Comparison of ENCODE assay signal across 18 mouse cellular contexts in the genomic region with DNA sequence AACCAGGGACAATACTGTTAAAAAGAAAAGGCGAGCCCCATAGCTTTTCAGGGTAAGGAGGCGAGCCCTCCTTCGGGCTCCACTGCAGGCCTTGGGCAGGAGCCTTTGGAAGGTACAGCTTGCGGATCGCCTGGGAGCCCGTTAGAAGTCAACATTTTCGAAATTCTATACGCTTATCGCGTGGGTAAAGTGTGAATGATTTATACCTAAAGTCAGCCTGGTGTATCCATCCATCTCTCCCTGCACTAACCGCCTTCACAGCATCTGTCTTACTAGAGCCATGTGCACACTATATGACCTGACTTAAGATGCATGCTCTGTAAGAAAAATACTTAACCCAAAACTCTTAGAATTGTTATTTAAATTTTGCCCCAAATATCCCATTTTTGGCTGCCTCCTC. TPM values are rescaled to one million over a fixed set of nuclear protein-coding genes. Genes with fewer than 3 reads are reported as not detected.
DNase-seq lines count a peak whose midpoint lies in the region; ATAC-seq and TF ChIP-seq lines count a peak whose summit lies in the region.
"Had no signal": no experiment of that assay in that cellular context is flagged by ENCODE, and none has a peak within 500 bp of the region (broad histone marks: within the 10 kb centered on the region; RNA-seq: fewer than 3 reads in every experiment).

No protein-coding gene starts in this region.

- no peak for ATAC-seq in heart, embryonic 15.5 days (replicated peaks; ENCODE audit: insufficient number of reproducible peaks, insufficient read depth, low FRiP score, low read depth)
- ATAC-seq in heart, embryonic 11.5 days (replicated peaks; ENCODE audit: insufficient number of reproducible peaks, low FRiP score, low TSS enrichment): no peak
- ATAC-seq: forebrain, embryonic 14.5 days; hindbrain, embryonic 16.5 days; midbrain, embryonic 16.5 days had no signal

- no peaks in the 10 kb centered on the region for H3K9me3 ChIP-seq in heart, embryonic 15.5 days (replicated peaks)
- no peaks in the 10 kb centered on the region; the same call in 1 of the 2 replicates for H3K9me3 ChIP-seq in heart, embryonic 11.5 days (replicated peaks; ENCODE audit: control insufficient read depth, low read length)
- H3K9me3 ChIP-seq: megakaryocyte, embryonic 14.5 days; neural tube, embryonic 13.5 days had no signal

- no peak for TF ChIP-seq CTCF in left cerebral cortex, adult 2 months (IDR thresholded peaks at IDR 0.05)
- TF ChIP-seq CTCF in cortical plate, adult 2 months (IDR thresholded peaks at IDR 0.05; ENCODE audit: extremely low read depth, insufficient read depth, low read length): no peak

- WGBS in heart, embryonic 15.5 days: 77% methylated on average over 11 of the region's 11 CpGs
- WGBS in heart, embryonic 11.5 days (ENCODE audit: insufficient replicate concordance): 88% methylated on average over 11 of the region's 11 CpGs

- no peaks in the 10 kb centered on the region for H3K79me2 ChIP-seq in myocyte (ENCODE audit: control insufficient read depth, insufficient read depth)

- no peak overlapping the region for H3K4me3 ChIP-seq in heart, embryonic 15.5 days
- H3K4me3 ChIP-seq in heart, embryonic 11.5 days (ENCODE audit: low read depth, low read length): no peak overlapping the region
- H3K4me3 ChIP-seq in left cerebral cortex, adult 2 months: no peak overlapping the region
- H3K4me3 ChIP-seq in cortical plate, adult 2 months (ENCODE audit: insufficient read depth, low read length): no peak overlapping the region
- no peak overlapping the region for H3K4me3 ChIP-seq in myocyte
- H3K4me3 ChIP-seq: megakaryocyte, embryonic 14.5 days; neural tube, embryonic 13.5 days had no signal

- intact Hi-C loops in left cerebral cortex, adult 2 months (cut with DNase I): loop anchor here (2.0 to 5.0 kb wide), 3 partner anchors 46 to 734 kb away; no protein-coding TSS in a partner anchor
- intact Hi-C loops in left cerebral cortex, postnatal 4 days (cut with DNase I): no loop called here

- H3K9ac ChIP-seq in heart, embryonic 15.5 days: no peak overlapping the region
- no peak overlapping the region for H3K9ac ChIP-seq in heart, embryonic 11.5 days (ENCODE audit: low read depth, low read length)
- H3K9ac ChIP-seq: neural tube, embryonic 13.5 days had no signal

- DNase-seq in left cerebral cortex, adult 2 months (ENCODE audit: extremely low spot score in 1 of 2, low spot score in 2 of 2): no peak
- no peak for DNase-seq in left cerebral cortex, postnatal 4 days
- DNase-seq in adrenal gland, postnatal 10 days: no peak
- DNase-seq in urinary bladder, postnatal 10 days (ENCODE audit: low spot score): no peak
- DNase-seq: cerebellum, adult 2 months; kidney, postnatal 36 days; layer of hippocampus, postnatal 36 days; lung, adult 18-20 months had no signal

- 0 out of 2 replicates have a peak overlapping the region, but pooled peaks have one; percentile 15 for H3K27ac ChIP-seq in heart, embryonic 15.5 days
- no peak overlapping the region for H3K27ac ChIP-seq in heart, embryonic 11.5 days (ENCODE audit: low read depth, low read length)
- peak overlapping the region; percentile 50; the same call in 1 of the 2 replicates for H3K27ac ChIP-seq in left cerebral cortex, adult 2 months
- peak overlapping the region; percentile 61; the same call in 1 of the 2 replicates for H3K27ac ChIP-seq in cortical plate, adult 2 months (ENCODE audit: insufficient read depth, low read length)
- H3K27ac ChIP-seq: neural tube, embryonic 13.5 days had no signal

- H3K4me2 ChIP-seq in heart, embryonic 15.5 days: no peak overlapping the region
- H3K4me2 ChIP-seq in heart, embryonic 11.5 days: no peak overlapping the region
- peak overlapping the region; percentile 56 for H3K4me2 ChIP-seq in myocyte (ENCODE audit: low read depth)
- H3K4me2 ChIP-seq: neural tube, embryonic 13.5 days had no signal

- no peak overlapping the region for H3ac ChIP-seq in myocyte (ENCODE audit: control insufficient read depth, insufficient read length)

- H3K36me3 ChIP-seq in heart, embryonic 15.5 days: no peaks in the 10 kb centered on the region
- H3K36me3 ChIP-seq in heart, embryonic 11.5 days (ENCODE audit: control insufficient read depth, insufficient read depth, low read length): no peaks in the 10 kb centered on the region
- H3K36me3 ChIP-seq in myocyte (ENCODE audit: control insufficient read depth, insufficient read depth): no peaks in the 10 kb centered on the region
- H3K36me3 ChIP-seq: neural tube, embryonic 13.5 days had no signal

- peaks cover 40% of the 10 kb centered on the region for H3K4me1 ChIP-seq in heart, embryonic 15.5 days (replicated peaks)
- H3K4me1 ChIP-seq in heart, embryonic 11.5 days (ENCODE audit: control insufficient read depth, insufficient read depth, low read length): peaks cover 6% of the 10 kb centered on the region
- H3K4me1 ChIP-seq in cortical plate, adult 2 months (ENCODE audit: control insufficient read depth, insufficient read depth, low read length): peaks cover 7% of the 10 kb centered on the region; the same call in 1 of the 2 replicates
- H3K4me1 ChIP-seq: megakaryocyte, embryonic 14.5 days had no signal

- H3K27me3 ChIP-seq in heart, embryonic 15.5 days: no peaks in the 10 kb centered on the region
- no peaks in the 10 kb centered on the region; the same call in 1 of the 2 replicates for H3K27me3 ChIP-seq in heart, embryonic 11.5 days (ENCODE audit: control insufficient read depth, insufficient read depth, low read length)
- no peaks in the 10 kb centered on the region for H3K27me3 ChIP-seq in myocyte (ENCODE audit: control insufficient read depth, insufficient read depth, insufficient read length)
- H3K27me3 ChIP-seq: neural tube, embryonic 13.5 days had no signal

- no peak for TF ChIP-seq POLR2A in cortical plate, adult 2 months (IDR thresholded peaks at IDR 0.05; ENCODE audit: extremely low read depth, insufficient read depth, low read length)
- no peak for TF ChIP-seq POLR2A in myocyte (IDR thresholded peaks at IDR 0.05; ENCODE audit: insufficient read length, low read depth)

TF ChIP-seq in myocyte, 11 proteins besides CTCF, POLR2A, EP300 and RAD21:
- TF ChIP-seq USF1 (IDR thresholded peaks at IDR 0.05; ENCODE audit: low read depth) (no peak), TCF12 (IDR thresholded peaks at IDR 0.05; ENCODE audit: insufficient read depth, poor library complexity, severe bottlenecking) (no peak), POLR2AphosphoS2 (IDR thresholded peaks at IDR 0.05; ENCODE audit: insufficient read length, low read depth) (no peak), TCF3 (IDR thresholded peaks at IDR 0.05; ENCODE audit: insufficient read length, low read depth) (no peak), REST (IDR thresholded peaks at IDR 0.05; ENCODE audit: insufficient read depth, insufficient read length) (no peak)

RNA-seq across cellular contexts. Expression of a gene that starts 48.6 kb away (rescaled TPM):
- 3.3 and 5.9 TPM in 2 replicates for polyA plus RNA-seq in heart, embryonic 15.5 days (2015; fragmentation: Nextera tagmentation; extraction: Ambion mirVana)
- 4.2 and 5.8 TPM in 2 replicates for polyA plus RNA-seq in heart, embryonic 11.5 days (2014; fragmentation: Nextera tagmentation; extraction: Ambion mirVana)
- 10 to 100 TPM; 52.3 to 54.6 TPM for total RNA-seq in left cerebral cortex, adult 2 months (2021)
- 100 to 1,000 TPM; 185 to 206 TPM for total RNA-seq in left cerebral cortex, postnatal 4 days (2021)
- polyA plus RNA-seq in cortical plate, adult 2 months (2012; rRNA removed): 29.4 and 30.2 TPM in 2 replicates
- polyA plus RNA-seq in myocyte (2012; fragmentation: generic; extraction: Trizol): 34.0 TPM
- total RNA-seq in adrenal gland, postnatal 10 days (2021): 10 to 100 TPM; 10.3 to 20.0 TPM
- total RNA-seq: common myeloid progenitor, adult 5-6 weeks had no signal
